Mouse (Mus musculus): ENCODE data around the gene Gm36210. TPM values are rescaled to one million over a fixed set of nuclear protein-coding genes. Genes with fewer than 3 reads are reported as not detected.

Gm36210 gene
- 0.10 TPM in 1 of 2 replicates, not detected in the other for polyA plus RNA-seq (2015; fragmentation: Nextera tagmentation; extraction: Ambion mirVana)

DNA sequence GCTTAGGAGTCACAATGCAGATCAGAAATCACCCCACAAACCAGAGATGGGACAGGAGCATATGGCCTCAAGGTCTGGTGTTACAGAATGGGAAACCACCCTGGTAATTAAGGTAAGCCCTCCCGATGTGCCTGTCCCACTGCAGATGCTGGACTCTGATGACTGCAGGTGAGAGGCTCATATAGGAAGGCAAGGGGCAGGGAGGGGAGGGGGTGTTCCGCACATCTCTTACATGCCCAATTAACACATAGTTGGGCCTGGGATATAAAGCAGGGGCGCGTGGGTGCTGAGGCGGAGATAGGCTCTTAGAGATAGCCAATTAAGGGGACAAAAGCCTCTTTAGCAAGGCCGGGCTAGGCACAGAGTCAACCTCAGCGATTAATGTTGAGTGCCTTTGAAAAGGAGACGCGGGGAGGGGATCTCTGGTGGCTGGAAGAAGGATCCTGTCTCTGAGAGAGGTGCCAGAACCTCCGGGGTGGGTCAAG lies at the start of gene Gm36210:
Gene Gm36210, minus strand, starts transcription at position 51 of the 485 bp plus-strand sequence.

DNA sequence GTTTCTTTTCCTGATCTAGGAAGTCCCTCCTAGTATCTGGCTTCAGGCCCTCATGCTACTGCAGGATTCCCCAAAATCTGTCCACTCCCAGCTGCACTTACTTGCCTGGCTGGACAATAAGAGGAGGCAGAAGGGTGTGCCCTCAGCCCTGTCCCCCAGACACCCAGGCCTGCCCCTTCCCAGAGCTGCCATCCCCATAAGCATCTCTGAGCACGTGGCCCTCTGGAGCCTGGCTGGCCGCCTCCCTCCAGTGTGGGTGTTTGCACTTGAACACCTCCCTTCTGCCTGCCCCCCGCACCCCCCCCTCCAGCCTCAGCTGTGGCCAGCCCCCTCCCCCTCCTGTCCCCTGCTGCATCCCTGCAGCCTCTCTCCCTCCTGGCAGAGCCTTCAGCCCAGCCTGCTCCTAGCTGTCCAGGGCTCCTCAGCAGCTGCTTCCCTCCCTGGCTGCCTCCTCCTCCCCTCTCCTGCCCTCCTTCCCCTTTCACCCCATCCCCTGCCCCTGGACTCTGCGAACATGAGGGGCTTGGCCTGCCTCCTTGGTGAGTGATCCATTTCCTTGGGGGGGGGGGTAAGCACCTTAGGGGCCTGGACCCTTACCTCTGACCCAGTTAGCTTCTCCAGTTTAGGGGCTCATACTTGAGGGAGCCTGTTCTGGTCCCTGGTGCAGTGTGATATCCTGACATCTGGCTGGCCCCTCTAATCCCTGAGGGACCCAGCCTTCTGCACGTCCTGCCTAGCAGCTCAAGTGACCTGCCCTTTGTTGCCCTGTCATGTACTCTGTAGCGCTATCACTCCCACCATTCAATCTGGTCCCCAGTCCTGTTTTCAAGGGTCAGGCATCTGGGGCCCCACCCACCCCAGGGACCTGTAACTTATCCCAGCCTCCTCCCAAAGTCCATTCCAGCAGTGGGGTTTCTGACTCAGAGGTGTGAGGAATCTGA lies 19.4 kb upstream of the Gm36210 start, which contains the start of gene Ssc5d:
Gene Ssc5d, plus strand, starts transcription at position 345 of the 941 bp plus-strand sequence.

DNA sequence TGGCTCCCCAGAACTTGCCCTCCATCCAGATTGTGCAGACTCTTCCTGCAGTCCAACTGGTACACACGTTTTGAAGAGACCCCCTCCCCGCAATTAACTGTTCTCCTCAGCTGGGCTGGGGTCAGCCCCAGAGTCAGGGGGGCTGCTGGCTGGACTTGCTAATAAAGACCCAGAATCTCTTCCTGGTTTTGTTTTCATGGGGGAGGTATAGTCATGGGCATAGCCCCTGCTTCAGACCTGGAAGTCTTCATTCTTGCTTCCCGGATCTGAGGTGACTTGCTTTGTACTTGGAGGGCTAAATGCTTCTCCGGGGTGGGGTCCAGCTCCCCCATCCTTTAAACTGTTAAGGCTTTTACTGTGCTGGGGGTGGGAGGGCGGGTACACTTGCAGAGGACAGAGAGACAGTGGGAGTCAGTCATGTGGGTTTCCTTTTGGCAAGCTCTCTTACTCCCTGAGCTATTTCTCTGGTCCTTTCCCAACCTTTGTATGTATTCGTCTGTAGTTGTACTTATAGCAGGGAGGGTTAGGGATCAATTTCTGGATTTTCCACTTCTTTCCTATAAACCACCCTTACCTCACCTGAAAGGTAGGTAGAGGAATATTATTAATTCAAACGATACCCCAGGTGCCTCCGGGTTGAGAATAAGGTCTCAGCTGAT lies 15.6 kb upstream of the Gm36210 start, which contains the start of gene Nat14:
Gene Nat14, plus strand, starts transcription at position 205 of the 659 bp plus-strand sequence.

DNA sequence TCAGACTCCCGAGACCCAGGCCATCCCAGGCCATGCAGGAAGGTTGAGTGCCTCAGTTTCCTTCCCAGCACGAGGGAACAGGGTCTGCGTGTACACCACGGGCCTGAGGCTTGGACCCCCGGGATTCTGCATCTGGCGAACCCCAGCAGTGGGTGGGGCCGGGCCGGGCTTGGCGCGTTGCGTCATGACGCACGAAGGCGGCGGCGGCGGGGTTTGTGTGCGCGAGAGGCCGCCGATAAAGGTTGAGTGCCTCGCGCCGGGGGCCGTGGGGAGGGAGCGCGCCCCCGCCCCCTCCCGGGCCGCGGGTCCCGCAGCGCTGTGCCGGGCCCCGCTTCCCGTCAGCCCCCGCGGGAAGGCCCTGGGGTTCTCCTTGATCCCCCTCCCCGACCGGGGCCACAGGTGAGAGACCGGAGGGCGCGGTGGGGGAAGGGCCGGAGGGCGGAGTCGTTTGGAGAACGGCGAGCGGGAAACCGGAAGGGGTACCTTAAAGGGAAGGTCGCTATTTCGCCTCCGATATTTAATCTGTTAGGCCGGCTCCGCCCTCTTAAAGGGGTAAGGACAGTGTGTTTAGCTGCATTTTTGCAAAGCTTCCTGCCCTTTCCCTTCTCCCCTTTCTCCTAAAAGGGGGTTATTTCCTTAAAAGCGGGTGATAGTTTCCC lies 8.8 kb upstream of the Gm36210 start, which contains the start of gene Zfp628:
Gene Zfp628, plus strand, starts transcription at position 211 of the 659 bp plus-strand sequence.

DNA sequence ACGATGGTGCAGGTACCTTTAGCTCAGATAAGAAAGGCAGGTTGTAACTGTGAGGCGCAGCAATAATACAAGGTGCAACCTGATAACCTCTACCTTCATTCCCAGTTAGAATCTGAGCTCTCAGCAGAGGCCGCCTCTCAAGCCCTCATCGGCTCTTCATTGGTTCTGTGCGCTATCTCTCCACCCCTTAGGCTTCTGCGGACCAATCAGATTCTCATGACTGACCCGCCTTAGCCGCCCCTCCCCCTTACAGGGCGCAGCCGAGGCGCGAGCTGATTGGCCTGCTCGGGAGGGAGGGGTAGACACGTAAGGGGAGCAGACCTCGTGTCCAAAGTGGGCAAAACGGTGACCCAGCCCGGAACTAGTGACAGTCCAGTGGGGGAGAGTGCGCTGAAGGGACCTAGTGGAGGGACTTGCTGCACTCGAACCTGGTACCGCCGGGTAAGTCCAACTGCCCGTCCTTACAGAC lies 29.5 kb downstream of the Gm36210 start, which contains the start of gene Isoc2a:
Gene Isoc2a, plus strand, starts transcription at position 401 of the 469 bp plus-strand sequence.

DNA sequence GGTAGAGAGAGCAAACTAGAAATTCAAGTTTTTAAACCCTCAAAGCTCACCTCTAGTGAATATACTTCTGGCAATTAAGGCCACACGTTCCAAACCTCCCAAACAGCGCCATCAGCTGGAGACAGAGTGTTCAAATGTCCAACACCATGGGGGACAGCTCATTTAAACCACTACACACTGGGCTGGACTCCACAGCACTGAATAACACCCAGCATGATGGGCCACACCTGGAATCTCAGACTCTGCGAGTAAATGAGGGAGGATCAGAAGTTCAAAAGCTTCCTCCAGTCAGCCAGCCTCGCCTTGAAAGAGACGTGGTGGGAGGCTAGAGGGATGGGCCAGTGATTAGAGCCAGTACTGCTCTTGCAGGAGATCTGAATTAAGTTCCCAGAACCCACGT lies 36.2 kb downstream of the Gm36210 start, which contains the start of gene Isoc2b:
Gene Isoc2b, minus strand, starts transcription at position 126 of the 400 bp plus-strand sequence.

Other genes starting within 250 kb of the Gm36210 start
- gene Ppp6r1, start 247.5 kb downstream of the Gm36210 start, polyA plus RNA-seq (2015; fragmentation: Nextera tagmentation; extraction: Ambion mirVana): 5.1 and 5.6 TPM in 2 replicates
- gene Hspbp1, start 221.4 kb downstream of the Gm36210 start, polyA plus RNA-seq (2015; fragmentation: Nextera tagmentation; extraction: Ambion mirVana): 41.2 and 49.2 TPM in 2 replicates
- gene Brsk1, start 215.9 kb downstream of the Gm36210 start, polyA plus RNA-seq (2015; fragmentation: Nextera tagmentation; extraction: Ambion mirVana): 0.23 and 0.39 TPM in 2 replicates
- 0.07 TPM in 1 of 2 replicates, not detected in the other for gene Tmem150b, start 181.3 kb downstream of the Gm36210 start, polyA plus RNA-seq (2015; fragmentation: Nextera tagmentation; extraction: Ambion mirVana)
- 22.4 and 24.9 TPM in 2 replicates for gene Kmt5c, start 166.4 kb downstream of the Gm36210 start, polyA plus RNA-seq (2015; fragmentation: Nextera tagmentation; extraction: Ambion mirVana)
- 18.6 and 22.1 TPM in 2 replicates for gene Cox6b2, start 153.4 kb downstream of the Gm36210 start, polyA plus RNA-seq (2015; fragmentation: Nextera tagmentation; extraction: Ambion mirVana)
- not detected in 2 replicates for gene Fam71e2, start 135.2 kb downstream of the Gm36210 start, polyA plus RNA-seq (2015; fragmentation: Nextera tagmentation; extraction: Ambion mirVana)
- gene Il11, start 123.7 kb downstream of the Gm36210 start, polyA plus RNA-seq (2015; fragmentation: Nextera tagmentation; extraction: Ambion mirVana): 0.09 TPM in 1 of 2 replicates, not detected in the other
- not detected in 2 replicates for gene Tmem190, start 123.6 kb downstream of the Gm36210 start, polyA plus RNA-seq (2015; fragmentation: Nextera tagmentation; extraction: Ambion mirVana)
- gene Tmem238, start 116.9 kb downstream of the Gm36210 start, polyA plus RNA-seq (2015; fragmentation: Nextera tagmentation; extraction: Ambion mirVana): 8.2 and 8.9 TPM in 2 replicates
- 262 and 278 TPM in 2 replicates for gene Rpl28, start 113.6 kb downstream of the Gm36210 start, polyA plus RNA-seq (2015; fragmentation: Nextera tagmentation; extraction: Ambion mirVana)
- gene Ube2s, start 93.9 kb downstream of the Gm36210 start, polyA plus RNA-seq (2015; fragmentation: Nextera tagmentation; extraction: Ambion mirVana): 106 and 115 TPM in 2 replicates
- not detected in 2 replicates for gene Shisa7, start 61.8 kb downstream of the Gm36210 start, polyA plus RNA-seq (2015; fragmentation: Nextera tagmentation; extraction: Ambion mirVana)
- 3.2 and 8.0 TPM in 2 replicates for gene Isoc2b, start 36.3 kb downstream of the Gm36210 start, polyA plus RNA-seq (2015; fragmentation: Nextera tagmentation; extraction: Ambion mirVana)
- gene Isoc2a, start 29.4 kb downstream of the Gm36210 start, polyA plus RNA-seq (2015; fragmentation: Nextera tagmentation; extraction: Ambion mirVana): 0.87 and 1.4 TPM in 2 replicates
- gene Zfp628, start 8.7 kb upstream of the Gm36210 start, polyA plus RNA-seq (2015; fragmentation: Nextera tagmentation; extraction: Ambion mirVana): 1.8 and 2.0 TPM in 2 replicates
- 0.66 and 1.3 TPM in 2 replicates for gene Nat14, start 15.5 kb upstream of the Gm36210 start, polyA plus RNA-seq (2015; fragmentation: Nextera tagmentation; extraction: Ambion mirVana)
- gene Ssc5d, start 19.3 kb upstream of the Gm36210 start, polyA plus RNA-seq (2015; fragmentation: Nextera tagmentation; extraction: Ambion mirVana): 8.7 and 10.2 TPM in 2 replicates
- 6.5 and 8.4 TPM in 2 replicates for gene Sbk2, start 57.9 kb upstream of the Gm36210 start, polyA plus RNA-seq (2015; fragmentation: Nextera tagmentation; extraction: Ambion mirVana)
- not detected in 2 replicates for gene Sbk3, start 64.7 kb upstream of the Gm36210 start, polyA plus RNA-seq (2015; fragmentation: Nextera tagmentation; extraction: Ambion mirVana)
- 9.2 and 12.0 TPM in 2 replicates for gene Zfp579, start 89.6 kb upstream of the Gm36210 start, polyA plus RNA-seq (2015; fragmentation: Nextera tagmentation; extraction: Ambion mirVana)
- 14.0 and 16.9 TPM in 2 replicates for gene Zfp524, start 107.9 kb upstream of the Gm36210 start, polyA plus RNA-seq (2015; fragmentation: Nextera tagmentation; extraction: Ambion mirVana)
- gene Fiz1, start 108.2 kb upstream of the Gm36210 start, polyA plus RNA-seq (2015; fragmentation: Nextera tagmentation; extraction: Ambion mirVana): 16.4 and 17.7 TPM in 2 replicates
- 0.17 and 1.3 TPM in 2 replicates for gene Gm44973, start 109.0 kb upstream of the Gm36210 start, polyA plus RNA-seq (2015; fragmentation: Nextera tagmentation; extraction: Ambion mirVana)
- 3.0 and 3.2 TPM in 2 replicates for gene Zfp865, start 113.9 kb upstream of the Gm36210 start, polyA plus RNA-seq (2015; fragmentation: Nextera tagmentation; extraction: Ambion mirVana)
- 0.22 and 1.5 TPM in 2 replicates for gene Ccdc106, start 114.0 kb upstream of the Gm36210 start, polyA plus RNA-seq (2015; fragmentation: Nextera tagmentation; extraction: Ambion mirVana)
- gene 4632433K11Rik, start 127.6 kb upstream of the Gm36210 start, polyA plus RNA-seq (2015; fragmentation: Nextera tagmentation; extraction: Ambion mirVana): not detected in 2 replicates
- gene Zfp784, start 131.9 kb upstream of the Gm36210 start, polyA plus RNA-seq (2015; fragmentation: Nextera tagmentation; extraction: Ambion mirVana): 6.2 and 7.1 TPM in 2 replicates
- gene Zfp580, start 145.0 kb upstream of the Gm36210 start, polyA plus RNA-seq (2015; fragmentation: Nextera tagmentation; extraction: Ambion mirVana): 15.9 and 17.3 TPM in 2 replicates
- gene U2af2, start 155.6 kb upstream of the Gm36210 start, polyA plus RNA-seq (2015; fragmentation: Nextera tagmentation; extraction: Ambion mirVana): 37.4 and 39.9 TPM in 2 replicates
- 37.1 and 45.9 TPM in 2 replicates for gene Epn1, start 173.7 kb upstream of the Gm36210 start, polyA plus RNA-seq (2015; fragmentation: Nextera tagmentation; extraction: Ambion mirVana)
- gene Rfpl4, start 210.4 kb upstream of the Gm36210 start, polyA plus RNA-seq (2015; fragmentation: Nextera tagmentation; extraction: Ambion mirVana): not detected in 2 replicates
- gene Rasl2-9, start 219.4 kb upstream of the Gm36210 start, polyA plus RNA-seq (2015; fragmentation: Nextera tagmentation; extraction: Ambion mirVana): 1.1 and 1.8 TPM in 2 replicates
- not detected in 2 replicates for gene Vmn1r55, start 243.2 kb upstream of the Gm36210 start, polyA plus RNA-seq (2015; fragmentation: Nextera tagmentation; extraction: Ambion mirVana)

Measured in skeletal muscle tissue, postnatal 0 days (tissue).